In genomic region chr5:39181028-39181427, GRCm38 (mm10) we compare ENCODE assay signal across 11 mouse cellular contexts.
A peak's percentile ranks its signal among the peaks of the same experiment; 100 is the strongest.
DNase-seq lines count a peak whose midpoint lies in the region.
"Had no signal": no experiment of that assay in that cellular context is flagged by ENCODE, and none has a peak within 500 bp of the region (broad histone marks: within the 10 kb centered on the region; RNA-seq: fewer than 3 reads in every experiment).

No protein-coding gene starts in this region.

- peak; percentile 86 for DNase-seq in brain, adult 2 months (ENCODE audit: low read depth, low spot score)
- peak; percentile 16 for DNase-seq in brain, embryonic 18.5 days (ENCODE audit: low read depth, low spot score)
- peak; percentile 59 to 63 for DNase-seq in cerebellum, postnatal 25 days
- peak; percentile 4 for DNase-seq in mesoderm, embryonic 11.5 days (ENCODE audit: low read depth, low spot score)
- no peak for DNase-seq in spleen, postnatal 36 days (ENCODE audit: low spot score in 2 of 2)
- no peak for DNase-seq in frontal cortex, adult 2 months (ENCODE audit: extremely low spot score in 1 of 2, low spot score in 1 of 2)
- no peak for DNase-seq in ovary, adult 18-20 months (ENCODE audit: low spot score)
- DNase-seq: heart, postnatal 36 days; kidney, adult 8-10 months; liver, embryonic 13.5 days; lung, postnatal 36 days had no signal

Comparison
In these comparisons a context has a peak if more than half of its experiments do, and no peak if none do; other contexts are left out.
1. DNase-seq: peak in brain, adult 2 months (single experiment), brain, embryonic 18.5 days (single experiment), cerebellum, postnatal 25 days (2 of 2) and mesoderm, embryonic 11.5 days (single experiment); none in spleen, postnatal 36 days (0 of 2), frontal cortex, adult 2 months (0 of 2) and ovary, adult 18-20 months (single experiment).